Comparison of ENCODE assay signal across 26 mouse cellular contexts in the genomic region with DNA sequence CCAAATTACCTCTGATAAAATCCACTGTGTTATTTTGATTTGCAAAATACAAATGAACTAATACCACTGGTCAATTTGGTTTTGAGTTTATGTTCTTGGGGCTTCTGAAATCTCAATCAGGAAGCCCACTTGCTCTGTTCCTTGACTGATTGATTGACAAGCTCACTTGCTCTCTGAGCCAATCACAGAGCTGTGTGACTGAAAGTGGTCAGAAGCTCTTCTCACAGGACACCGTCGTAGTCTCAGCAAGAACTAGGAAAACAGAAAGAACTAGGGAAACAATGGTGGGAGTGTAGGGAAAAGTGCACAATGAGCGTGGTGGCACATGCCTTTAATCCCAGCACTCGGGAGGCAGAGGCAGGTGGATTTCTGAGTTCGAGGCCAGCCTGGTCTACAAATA.
"Had no signal": no experiment of that assay in that cellular context is flagged by ENCODE, and none has a peak within 500 bp of the region (broad histone marks: within the 10 kb centered on the region; RNA-seq: fewer than 3 reads in every experiment).

No protein-coding gene starts in this region.

- H3K27me3 ChIP-seq: embryonic facial prominence, embryonic 12.5 days; embryonic facial prominence, embryonic 13.5 days; embryonic facial prominence, embryonic 15.5 days; forebrain, embryonic 12.5 days; forebrain, embryonic 13.5 days; forebrain, embryonic 15.5 days had no signal

- H3K9ac ChIP-seq: embryonic facial prominence, embryonic 12.5 days; embryonic facial prominence, embryonic 13.5 days; embryonic facial prominence, embryonic 15.5 days; forebrain, embryonic 12.5 days; forebrain, embryonic 13.5 days; forebrain, embryonic 15.5 days; forebrain, postnatal 0 days had no signal

- H3K4me3 ChIP-seq: embryonic facial prominence, embryonic 10.5 days; embryonic facial prominence, embryonic 12.5 days; embryonic facial prominence, embryonic 13.5 days; embryonic facial prominence, embryonic 15.5 days; erythroblast, embryonic 14.5 days; forebrain, embryonic 10.5 days; forebrain, embryonic 12.5 days; forebrain, embryonic 13.5 days; forebrain, embryonic 15.5 days; gastrocnemius, adult 2 months; heart, adult 2 months; heart, embryonic 10.5 days had no signal

- H3K36me3 ChIP-seq: embryonic facial prominence, embryonic 10.5 days; embryonic facial prominence, embryonic 12.5 days; embryonic facial prominence, embryonic 13.5 days; embryonic facial prominence, embryonic 15.5 days; forebrain, embryonic 10.5 days; forebrain, embryonic 12.5 days; forebrain, embryonic 15.5 days; heart, embryonic 10.5 days had no signal

- H3K4me1 ChIP-seq: embryonic facial prominence, embryonic 10.5 days; embryonic facial prominence, embryonic 12.5 days; embryonic facial prominence, embryonic 13.5 days; embryonic facial prominence, embryonic 15.5 days; forebrain, embryonic 10.5 days; forebrain, embryonic 12.5 days; forebrain, embryonic 13.5 days; forebrain, embryonic 15.5 days; heart, embryonic 10.5 days had no signal

- H3K27ac ChIP-seq: embryonic facial prominence, embryonic 10.5 days; embryonic facial prominence, embryonic 12.5 days; embryonic facial prominence, embryonic 13.5 days; embryonic facial prominence, embryonic 15.5 days; forebrain, embryonic 10.5 days; forebrain, embryonic 12.5 days; forebrain, embryonic 13.5 days; forebrain, embryonic 15.5 days; gastrocnemius, adult 2 months; heart, adult 2 months; heart, embryonic 10.5 days had no signal

- DNase-seq: cerebellum, adult 9-11 months; cerebellum, postnatal 10 days; cerebellum, postnatal 14 days; cerebellum, postnatal 25 days; cerebellum, postnatal 36 days; embryo, embryonic 11 days; forebrain, postnatal 0 days; gastrocnemius, adult 2 months; gastrocnemius, postnatal 10 days; gastrocnemius, postnatal 14 days; gastrocnemius, postnatal 25 days; gastrocnemius, postnatal 36 days; heart, adult 11 months; heart, adult 18-20 months; heart, adult 2 months had no signal

- H3K4me2 ChIP-seq: embryonic facial prominence, embryonic 12.5 days; embryonic facial prominence, embryonic 13.5 days; embryonic facial prominence, embryonic 15.5 days; forebrain, embryonic 12.5 days; forebrain, embryonic 13.5 days; forebrain, embryonic 15.5 days had no signal

- ATAC-seq: forebrain, embryonic 13.5 days; forebrain, embryonic 14.5 days; forebrain, embryonic 15.5 days; forebrain, postnatal 0 days had no signal

- H3K9me3 ChIP-seq: embryonic facial prominence, embryonic 10.5 days; embryonic facial prominence, embryonic 12.5 days; embryonic facial prominence, embryonic 13.5 days; embryonic facial prominence, embryonic 15.5 days; forebrain, embryonic 10.5 days; forebrain, embryonic 13.5 days; forebrain, embryonic 15.5 days; heart, embryonic 10.5 days had no signal
